Mouse (Mus musculus): ENCODE data around the gene Rcor3.

DNA sequence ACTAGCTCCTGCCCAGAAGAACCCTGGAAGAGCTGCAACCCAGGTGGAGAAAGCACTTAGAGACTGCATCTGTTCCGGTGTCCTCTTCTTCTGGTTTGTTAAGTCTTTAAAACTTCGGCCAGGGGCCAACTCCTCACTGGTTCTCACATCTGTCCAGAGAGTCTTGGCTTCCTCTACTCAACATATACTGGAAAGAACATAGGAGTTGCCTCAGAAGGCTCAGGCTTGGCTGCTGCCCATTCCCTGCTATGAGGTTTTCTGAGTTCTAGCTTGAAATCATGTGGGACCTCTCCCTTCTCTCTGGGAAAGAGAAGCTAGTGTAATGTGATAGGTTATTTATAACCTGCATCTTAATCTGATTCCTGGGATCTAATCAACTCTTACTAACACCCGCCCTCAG is 47.6 kb downstream of the Rcor3 start:
- TF ChIP-seq CTCF (IDR thresholded peaks at IDR 0.05; ENCODE audit: low read depth) (no peak), EP300 (optimal IDR thresholded peaks at IDR 0.05) (no peak)

All from stomach, postnatal 0 days (tissue).